Mouse (Mus musculus) kidney, postnatal 0 days (tissue): ENCODE measurements around the gene Spred1. TPM values are rescaled to one million over a fixed set of nuclear protein-coding genes. Genes with fewer than 3 reads are reported as not detected.

ENCODE experiments used
- ATAC-seq: fragments of 200-750 bp; cut with Nextera tagmentation; replicated peaks from 2 replicates; pipeline ENCODE4 v1.8.0; 2017; ENCODE audit warnings: low read depth, moderate number of reproducible peaks, moderate TSS enrichment, moderate library complexity; ENCODE audit not compliant: low FRiP score
- DNase-seq: peaks from one replicate; pipeline ENCODE4 v3.0.0-alpha.2; 2016; ENCODE audit warnings: low spot score
- H3K27ac ChIP-seq: fragments of 300-500 bp; sonication (generic); 2 replicates; pipeline ENCODE4 v1.5.1; 2014; ENCODE audit warnings: mild to moderate bottlenecking
- H3K27me3 ChIP-seq: fragments of 300-500 bp; sonication (generic); 2 replicates; pipeline ENCODE4 v1.6.1; 2014; ENCODE audit warnings: low read length, mixed read lengths; ENCODE audit not compliant: insufficient read depth
- H3K36me3 ChIP-seq: fragments of 300-500 bp; sonication (generic); 2 replicates; pipeline ENCODE4 v1.6.1; 2014; ENCODE audit warnings: low read length, mixed read lengths; ENCODE audit not compliant: insufficient read depth
- H3K4me1 ChIP-seq: fragments of 300-500 bp; sonication (generic); replicated peaks from 2 replicates; pipeline ENCODE4 v1.6.1; 2014; ENCODE audit warnings: antibody characterized with exemption, low read length, mixed read lengths; ENCODE audit not compliant: insufficient read depth
- H3K4me2 ChIP-seq: fragments of 300-500 bp; sonication (generic); 2 replicates; pipeline ENCODE4 v1.6.1; 2014; ENCODE audit warnings: mild to moderate bottlenecking, low read length, moderate library complexity, mixed read lengths
- H3K4me3 ChIP-seq: fragments of 300-500 bp; sonication (generic); replicated peaks from 2 replicates; pipeline ENCODE4 v1.5.1; 2014; ENCODE audit warnings: low read depth, low read length
- H3K9ac ChIP-seq: fragments of 300-500 bp; sonication (generic); 2 replicates; pipeline ENCODE4 v1.6.1; 2014; ENCODE audit warnings: low read depth, low read length
- H3K9me3 ChIP-seq: fragments of 300-500 bp; sonication (generic); replicated peaks from 2 replicates; pipeline ENCODE4 v1.6.1; 2016; ENCODE audit warnings: low read length, inconsistent platforms, mixed read lengths
- CTCF ChIP-seq: IDR thresholded peaks from 2 replicates; pipeline ENCODE4 v1.5.1; 2016; ENCODE audit warnings: antibody characterized with exemption, low read depth, mild to moderate bottlenecking, moderate library complexity
- WGBS: fragments of 180-500 bp; shearing (Covaris S2); extraction: QIAGEN DNeasy Blood & Tissue Kit; methylation state at CpG from one replicate; pipeline ENCODE4 v1.1.7; 2014; 5-methylcytosine and 5-hydroxymethylcytosine counted together
- polyA plus RNA-seq: library from polyadenylated mRNA; unstranded; fragments of >200 nt; fragmentation: Nextera tagmentation; extraction: Ambion mirVana; gene quantifications from 2 replicates; pipeline ENCODE4 v1.2.1, GENCODE M21; 2015

Gene Spred1
- polyA plus RNA-seq, 1 experiment from 2014 or later: 17.5 TPM

DNA sequence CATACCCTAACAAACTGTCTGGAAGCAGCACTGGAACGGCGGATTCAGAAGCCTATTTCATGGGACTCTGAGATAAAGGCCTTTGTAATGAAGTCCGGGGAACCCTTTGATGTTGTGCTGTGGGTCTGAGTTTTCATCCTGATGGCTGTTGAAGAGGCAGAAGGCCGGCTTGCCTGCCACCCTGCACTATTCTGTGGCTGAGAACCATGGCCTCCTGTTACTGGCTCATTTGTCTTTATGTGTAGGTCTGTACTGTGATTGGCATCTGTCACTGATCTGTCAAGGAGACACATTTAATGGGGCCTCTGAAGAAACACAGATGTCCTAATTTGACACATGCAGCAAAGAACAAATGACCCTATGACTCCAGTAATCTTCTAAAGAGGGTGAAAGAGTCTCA, 17.7 kb upstream of the Spred1 start:
- ATAC-seq (no peak), DNase-seq (no peak)
- Histone ChIP-seq H3K4me3 (no peak overlapping the region), H3K36me3 (no peaks in the 10 kb centered on the region), H3K27ac (no peak overlapping the region), H3K4me2 (no peak overlapping the region), H3K9ac (no peak overlapping the region), H3K27me3 (no peaks in the 10 kb centered on the region), H3K9me3 (no peaks in the 10 kb centered on the region), H3K4me1 (no peaks in the 10 kb centered on the region)
- 36% methylated on average over 4 of the region's 4 CpGs for whole genome bisulfite sequencing
- no peak for TF ChIP-seq CTCF

DNA sequence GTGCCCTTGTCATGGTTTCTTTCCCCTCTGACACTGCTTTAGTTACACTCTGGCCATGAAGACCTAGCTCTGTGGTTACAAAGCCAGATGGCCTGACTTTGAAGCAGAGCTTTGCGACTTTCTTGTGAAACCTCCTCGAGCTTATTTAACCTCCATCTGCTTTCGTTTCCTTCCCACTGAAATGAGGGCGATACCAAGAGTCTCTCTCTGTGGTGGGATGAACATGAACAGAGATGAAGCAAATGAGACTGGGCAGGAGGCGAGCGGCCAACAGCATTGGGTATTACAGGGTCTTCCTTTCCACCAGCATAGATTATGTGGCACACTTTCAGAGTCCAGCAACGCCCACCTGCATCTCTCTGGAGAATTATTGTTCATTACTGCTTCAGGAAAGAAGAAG, 15.8 kb upstream of the Spred1 start:
- DNase-seq: no peak
- no peak for TF ChIP-seq CTCF
- Histone ChIP-seq H3K9ac (no peak overlapping the region), H3K36me3 (no peaks in the 10 kb centered on the region), H3K4me2 (no peak overlapping the region), H3K4me3 (no peak overlapping the region), H3K4me1 (no peaks in the 10 kb centered on the region), H3K27me3 (no peaks in the 10 kb centered on the region), H3K27ac (no peak overlapping the region), H3K9me3 (no peaks in the 10 kb centered on the region)
- 74% methylated on average over 7 of the region's 7 CpGs for WGBS
- no peak for ATAC-seq

DNA sequence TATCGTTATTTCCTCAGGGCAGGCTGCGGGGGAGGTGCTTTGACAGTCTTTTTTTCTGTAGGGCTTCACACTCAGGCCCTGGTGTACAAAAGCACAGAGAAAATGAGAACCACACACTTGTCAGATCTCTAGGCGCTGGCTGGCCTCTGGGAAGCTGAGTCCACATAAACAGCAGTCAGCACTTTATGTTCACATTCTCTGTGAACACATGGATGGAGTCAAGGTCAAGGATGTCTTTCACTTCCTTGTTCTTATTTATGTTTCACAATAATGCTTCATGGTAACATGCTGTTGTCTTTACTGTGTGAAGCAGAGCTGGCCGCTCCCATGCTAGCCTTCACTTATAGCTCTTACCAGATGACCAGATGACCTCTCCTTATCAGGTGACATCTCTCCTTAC, 13.1 kb upstream of the Spred1 start:
- ATAC-seq (no peak), DNase-seq (peak; percentile 55)
- Histone ChIP-seq H3K9ac (no peak overlapping the region), H3K27ac (no peak overlapping the region), H3K4me1 (no peaks in the 10 kb centered on the region), H3K27me3 (no peaks in the 10 kb centered on the region), H3K36me3 (no peaks in the 10 kb centered on the region), H3K4me3 (no peak overlapping the region), H3K9me3 (no peaks in the 10 kb centered on the region), H3K4me2 (no peak overlapping the region)
- 57% methylated on average over 4 of the region's 4 CpGs for WGBS
- TF ChIP-seq CTCF: no peak

- DNase-seq: no peak
- H3K27me3 ChIP-seq: no peaks in the 10 kb centered on the region
- 47% methylated on average over 2 of the region's 2 CpGs for WGBS
- no peak overlapping the region for H3K9ac ChIP-seq
- no peaks in the 10 kb centered on the region for H3K4me1 ChIP-seq
- H3K27ac ChIP-seq: no peak overlapping the region
- no peak for TF ChIP-seq CTCF
- no peak overlapping the region for H3K4me2 ChIP-seq
- no peak for ATAC-seq
- no peaks in the 10 kb centered on the region for H3K36me3 ChIP-seq
- no peak overlapping the region for H3K4me3 ChIP-seq
- H3K9me3 ChIP-seq: no peaks in the 10 kb centered on the region
These were observed 11.9 kb upstream of the Spred1 start for GRCm38 (mm10) chr2:117109296-117109695.

DNA sequence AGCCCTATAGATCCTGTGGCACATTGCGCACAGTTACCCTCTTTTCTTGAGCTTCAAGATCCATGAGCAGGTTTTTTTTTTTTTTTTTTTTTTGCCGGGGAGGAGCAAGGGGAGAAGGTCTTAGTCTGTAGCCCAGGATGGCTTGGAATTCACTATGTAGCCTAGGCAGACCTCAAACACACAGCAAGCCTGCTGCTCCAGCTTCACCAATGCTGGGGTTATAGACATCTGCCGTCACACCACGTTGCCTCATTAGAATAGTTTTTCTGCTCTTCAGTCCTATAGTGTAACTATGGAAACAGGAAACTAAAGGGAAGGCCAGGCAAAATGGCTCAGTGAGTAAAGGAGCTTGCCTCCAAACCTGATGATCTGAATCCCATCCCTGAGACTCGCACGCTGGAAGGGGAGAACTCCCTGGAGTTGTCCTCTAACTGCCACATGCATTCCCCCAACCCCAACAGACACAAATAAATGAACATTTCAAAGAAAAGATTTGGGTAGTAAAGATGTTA, 10.8 kb upstream of the Spred1 start:
- Histone ChIP-seq H3K9ac (no peak overlapping the region), H3K27ac (no peak overlapping the region), H3K27me3 (no peaks in the 10 kb centered on the region), H3K4me1 (no peaks in the 10 kb centered on the region), H3K4me2 (no peak overlapping the region), H3K36me3 (no peaks in the 10 kb centered on the region), H3K9me3 (no peaks in the 10 kb centered on the region), H3K4me3 (no peak overlapping the region)
- no peak for DNase-seq
- WGBS: 82% methylated on average over 6 of the region's 6 CpGs
- TF ChIP-seq CTCF: no peak
- no peak for ATAC-seq

GRCm38 (mm10) chr2:117113262-117113661, 7.9 kb upstream of the Spred1 start:
- Histone ChIP-seq H3K27me3 (no peaks in the 10 kb centered on the region), H3K9ac (no peak overlapping the region), H3K4me1 (no peaks in the 10 kb centered on the region), H3K4me2 (no peak overlapping the region), H3K4me3 (no peak overlapping the region), H3K36me3 (no peaks in the 10 kb centered on the region), H3K27ac (0 out of 2 replicates have a peak overlapping the region, but pooled peaks have one; percentile 10), H3K9me3 (no peaks in the 10 kb centered on the region)
- WGBS: 80% methylated on average over 2 of the region's 2 CpGs
- no peak for TF ChIP-seq CTCF
- no peak for ATAC-seq
- DNase-seq: no peak

DNA sequence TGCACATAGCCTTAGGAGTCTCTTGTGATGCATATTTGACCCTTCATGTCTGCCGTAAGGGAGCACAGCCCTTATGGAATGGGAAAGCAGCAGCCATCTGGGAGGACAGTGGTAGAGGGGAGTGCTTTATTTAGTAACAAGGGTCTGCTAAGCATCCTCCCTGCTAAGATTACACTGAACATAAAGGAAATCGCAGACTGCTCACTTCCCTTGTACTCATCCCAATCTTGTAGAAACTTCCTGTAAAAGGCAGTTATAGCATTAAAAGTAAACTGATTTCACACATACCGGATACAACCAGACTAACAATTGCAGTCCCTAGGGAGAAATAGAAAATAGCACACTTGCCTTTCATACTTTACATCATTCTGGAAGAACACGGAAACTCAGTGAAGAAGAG, 7.4 kb upstream of the Spred1 start:
- H3K9me3 ChIP-seq: no peaks in the 10 kb centered on the region

More for the DNA sequence above, 7.4 kb upstream of the Spred1 start:
- no peak for TF ChIP-seq CTCF
- H3K36me3 ChIP-seq: no peaks in the 10 kb centered on the region
- ATAC-seq: no peak
- no peak overlapping the region for H3K4me3 ChIP-seq
- 31% methylated on average over 4 of the region's 4 CpGs for WGBS
- H3K27me3 ChIP-seq: no peaks in the 10 kb centered on the region
- no peak overlapping the region for H3K9ac ChIP-seq
- H3K27ac ChIP-seq: peak overlapping the region; percentile 10; the same call in 1 of the 2 replicates
- no peaks in the 10 kb centered on the region for H3K4me1 ChIP-seq
- DNase-seq: peak; percentile 84
- 0 out of 2 replicates have a peak overlapping the region, but pooled peaks have one; percentile 14 for H3K4me2 ChIP-seq
